Mouse (Mus musculus): ENCODE measurements at regions not wholly inside any gene's neighbourhood (a gene's known extent, or its start where the extent isn't known, plus 50 kb on each side); places are given as distances from the start of the nearest gene placed in this dataset.
A peak's percentile ranks its signal among the peaks of the same experiment; 100 is the strongest.

- no peak overlapping the region for H3K4me3 ChIP-seq (ENCODE audit: low read depth, low read length)
- peak overlapping the region; percentile 1; the same call in 1 of the 2 replicates for H3K4me2 ChIP-seq (replicated peaks; ENCODE audit: low read depth, low read length)
- no peaks in the 10 kb centered on the region for H3K36me3 ChIP-seq (ENCODE audit: control insufficient read depth, insufficient read depth, low read length)
- H3K4me1 ChIP-seq (ENCODE audit: control insufficient read depth, insufficient read depth, low read length), result peaks cover 25% of the 10 kb centered on the region
- WGBS, result 35% methylated on average over 11 of the region's 11 CpGs
- ATAC-seq (ENCODE audit: insufficient number of reproducible peaks, insufficient read depth, low FRiP score, low read depth), result no peak
- H3K9me3 ChIP-seq (ENCODE audit: control insufficient read depth, low read depth, low read length), result no peaks in the 10 kb centered on the region
- no peak overlapping the region for H3K9ac ChIP-seq (replicated peaks; ENCODE audit: low read depth, low read length)
- H3K27me3 ChIP-seq (ENCODE audit: control insufficient read depth, insufficient read depth, low read length), result no peaks in the 10 kb centered on the region
- peak overlapping the region; percentile 79; the same call in 1 of the 2 replicates for H3K27ac ChIP-seq (ENCODE audit: low read length)
Observed at GRCm38 (mm10) chr12:31184217-31184975, 56.2 kb upstream of the Gm6993 start.

GRCm38 (mm10) chr12:31185177-31185932, 55.2 kb upstream of the Gm6993 start:
- Histone ChIP-seq H3K27me3 (ENCODE audit: control insufficient read depth, insufficient read depth, low read length) (no peaks in the 10 kb centered on the region), H3K36me3 (ENCODE audit: control insufficient read depth, insufficient read depth, low read length) (no peaks in the 10 kb centered on the region), H3K27ac (ENCODE audit: low read length) (peak overlapping the region; percentile 79), H3K4me2 (replicated peaks; ENCODE audit: low read depth, low read length) (0 out of 2 replicates have a peak overlapping the region, but pooled peaks have one; percentile 1), H3K4me1 (ENCODE audit: control insufficient read depth, insufficient read depth, low read length) (peaks cover 25% of the 10 kb centered on the region), H3K4me3 (ENCODE audit: low read depth, low read length) (no peak overlapping the region), H3K9ac (replicated peaks; ENCODE audit: low read depth, low read length) (no peak overlapping the region), H3K9me3 (ENCODE audit: control insufficient read depth, low read depth, low read length) (no peaks in the 10 kb centered on the region)
- ATAC-seq (ENCODE audit: insufficient number of reproducible peaks, insufficient read depth, low FRiP score, low read depth), result peak; percentile 71; the same call in 1 of the 2 replicates
- 32% methylated on average over 9 of the region's 9 CpGs for WGBS

GRCm38 (mm10) chr12:31185933-31186845, 54.4 kb upstream of the Gm6993 start:
- Histone ChIP-seq H3K9me3 (ENCODE audit: control insufficient read depth, low read depth, low read length) (no peaks in the 10 kb centered on the region), H3K36me3 (ENCODE audit: control insufficient read depth, insufficient read depth, low read length) (no peaks in the 10 kb centered on the region), H3K4me3 (ENCODE audit: low read depth, low read length) (no peak overlapping the region), H3K27ac (ENCODE audit: low read length) (peak overlapping the region; percentile 79; the same call in 1 of the 2 replicates), H3K9ac (replicated peaks; ENCODE audit: low read depth, low read length) (no peak overlapping the region), H3K27me3 (ENCODE audit: control insufficient read depth, insufficient read depth, low read length) (no peaks in the 10 kb centered on the region), H3K4me1 (ENCODE audit: control insufficient read depth, insufficient read depth, low read length) (peaks cover 28% of the 10 kb centered on the region), H3K4me2 (replicated peaks; ENCODE audit: low read depth, low read length) (no peak overlapping the region)
- WGBS, result 60% methylated on average over 8 of the region's 8 CpGs
- ATAC-seq (ENCODE audit: insufficient number of reproducible peaks, insufficient read depth, low FRiP score, low read depth), result no peak

- Histone ChIP-seq H3K9ac (replicated peaks; ENCODE audit: low read depth, low read length) (no peak overlapping the region), H3K9me3 (ENCODE audit: control insufficient read depth, low read depth, low read length) (no peaks in the 10 kb centered on the region), H3K4me3 (ENCODE audit: low read depth, low read length) (no peak overlapping the region), H3K27me3 (ENCODE audit: control insufficient read depth, insufficient read depth, low read length) (no peaks in the 10 kb centered on the region), H3K27ac (ENCODE audit: low read length) (no peak overlapping the region), H3K4me2 (replicated peaks; ENCODE audit: low read depth, low read length) (no peak overlapping the region), H3K36me3 (ENCODE audit: control insufficient read depth, insufficient read depth, low read length) (no peaks in the 10 kb centered on the region), H3K4me1 (ENCODE audit: control insufficient read depth, insufficient read depth, low read length) (peaks cover 28% of the 10 kb centered on the region)
- ATAC-seq (ENCODE audit: insufficient number of reproducible peaks, insufficient read depth, low FRiP score, low read depth), result no peak
- 78% methylated on average over 2 of the region's 2 CpGs for WGBS
Observed at GRCm38 (mm10) chr12:31188011-31188576, 52.5 kb upstream of the Gm6993 start.

- no peak overlapping the region for H3K4me3 ChIP-seq (ENCODE audit: low read depth, low read length)
- 85% methylated on average over 4 of the region's 4 CpGs for WGBS
- no peaks in the 10 kb centered on the region for H3K36me3 ChIP-seq (ENCODE audit: control insufficient read depth, insufficient read depth, low read length)
- H3K4me1 ChIP-seq (ENCODE audit: control insufficient read depth, insufficient read depth, low read length), result peaks cover 12% of the 10 kb centered on the region
- H3K9ac ChIP-seq (replicated peaks; ENCODE audit: low read depth, low read length), result no peak overlapping the region
- ATAC-seq (ENCODE audit: insufficient number of reproducible peaks, insufficient read depth, low FRiP score, low read depth), result no peak
- H3K4me2 ChIP-seq (replicated peaks; ENCODE audit: low read depth, low read length), result no peak overlapping the region
- no peak overlapping the region for H3K27ac ChIP-seq (ENCODE audit: low read length)
- H3K9me3 ChIP-seq (ENCODE audit: control insufficient read depth, low read depth, low read length), result no peaks in the 10 kb centered on the region
- H3K27me3 ChIP-seq (ENCODE audit: control insufficient read depth, insufficient read depth, low read length), result no peaks in the 10 kb centered on the region
Observed at GRCm38 (mm10) chr12:31190265-31190664, 50.3 kb upstream of the Gm6993 start.

All from stomach, embryonic 14.5 days (tissue).